Mouse (Mus musculus) stomach, postnatal 0 days (tissue): ENCODE data around the gene Cyb5rl. TPM values are rescaled to one million over a fixed set of nuclear protein-coding genes. Genes with fewer than 3 reads are reported as not detected.
A peak's percentile ranks its signal among the peaks of the same experiment; 100 is the strongest.

Experiments
- ATAC-seq: fragments of 200-750 bp; cut with Nextera tagmentation; 2 replicates; pipeline ENCODE4 v1.8.0; 2017; ENCODE audit not compliant: low FRiP score, low TSS enrichment
- DNase-seq: peaks from one replicate; pipeline ENCODE4 v3.0.0-alpha.2; 2016; ENCODE audit warnings: low spot score
- H3K27ac ChIP-seq: fragments of 300-500 bp; sonication (generic); replicated peaks from 2 replicates; pipeline ENCODE4 v1.5.1; 2014; ENCODE audit warnings: mild to moderate bottlenecking, control low read depth
- H3K27me3 ChIP-seq: fragments of 300-500 bp; sonication (generic); 2 replicates; pipeline ENCODE4 v1.6.1; 2014; ENCODE audit warnings: low read length; ENCODE audit not compliant: control insufficient read depth, insufficient read depth
- H3K36me3 ChIP-seq: fragments of 300-500 bp; sonication (generic); 2 replicates; pipeline ENCODE4 v1.6.1; 2014; ENCODE audit warnings: low read length, mixed read lengths; ENCODE audit not compliant: control insufficient read depth, insufficient read depth
- H3K4me1 ChIP-seq: fragments of 300-500 bp; sonication (generic); replicated peaks from 2 replicates; pipeline ENCODE4 v1.6.1; 2014; ENCODE audit warnings: antibody characterized with exemption; ENCODE audit not compliant: control insufficient read depth, insufficient read depth
- H3K4me2 ChIP-seq: fragments of 300-500 bp; sonication (generic); replicated peaks from 2 replicates; pipeline ENCODE4 v1.6.1; 2014; ENCODE audit warnings: low read depth, mild to moderate bottlenecking, control low read depth, moderate library complexity
- H3K4me3 ChIP-seq: fragments of 300-500 bp; sonication (generic); 2 replicates; pipeline ENCODE4 v1.5.1; 2014; ENCODE audit warnings: low read depth, low read length, control low read depth
- H3K9ac ChIP-seq: fragments of 300-500 bp; sonication (generic); 2 replicates; pipeline ENCODE4 v1.6.1; 2014; ENCODE audit warnings: mild to moderate bottlenecking, low read length, control low read depth, mixed read lengths
- H3K9me3 ChIP-seq: fragments of 300-500 bp; sonication (generic); 2 replicates; pipeline ENCODE4 v1.6.1; 2016; ENCODE audit warnings: low read length; ENCODE audit not compliant: control insufficient read depth
- CTCF ChIP-seq: IDR thresholded peaks from 2 replicates; pipeline ENCODE4 v1.5.1; 2016; ENCODE audit warnings: antibody characterized with exemption, low read depth, mild to moderate bottlenecking, moderate library complexity
- EP300 ChIP-seq: optimal IDR thresholded peaks from 2 replicates; pipeline ENCODE3; 2016; ENCODE audit warnings: antibody characterized with exemption
- WGBS: fragments of 180-500 bp; shearing (Covaris S2); extraction: QIAGEN DNeasy Blood & Tissue Kit; methylation state at CpG from one replicate; pipeline ENCODE4 v1.1.7; 2014; 5-methylcytosine and 5-hydroxymethylcytosine counted together
- polyA plus RNA-seq: library from polyadenylated mRNA; unstranded; fragments of >200 nt; fragmentation: Nextera tagmentation; extraction: Ambion mirVana; gene quantifications from 2 replicates; pipeline ENCODE4 v1.2.1, GENCODE M21; 2015

Cyb5rl gene
- polyA plus RNA-seq, 1 experiment from 2014 or later: 5.6 TPM

DNA sequence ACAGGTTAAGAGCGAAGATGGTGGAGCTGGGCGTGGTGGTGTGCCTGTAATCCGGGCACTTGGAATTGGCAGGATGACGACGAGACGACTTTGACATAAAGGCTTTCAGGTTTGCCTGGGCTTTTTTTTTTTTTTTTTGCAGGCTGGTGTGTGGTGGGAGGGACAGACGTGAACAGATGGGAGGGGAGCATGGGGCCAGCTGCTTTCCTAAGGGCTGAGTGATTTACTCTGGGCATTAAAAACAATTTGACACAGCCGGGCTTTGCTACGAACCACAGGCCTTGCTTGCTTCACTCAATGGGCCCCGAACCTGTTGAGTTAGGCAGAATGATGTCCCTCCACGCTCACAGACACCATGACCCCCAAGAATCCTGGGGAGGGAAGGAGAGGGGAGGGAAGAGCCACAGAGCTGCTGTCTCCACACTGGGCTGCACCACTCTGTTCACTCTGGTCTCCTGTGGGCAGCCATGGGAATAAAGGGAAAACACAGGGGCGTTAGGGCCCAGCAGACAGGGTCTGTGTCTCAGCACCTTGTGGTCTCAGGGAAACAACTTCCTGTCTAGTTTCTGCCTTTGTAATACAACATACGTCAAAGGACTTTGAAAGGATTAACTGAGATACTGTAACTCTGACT is 60.2 kb downstream of the Cyb5rl start:
- TF ChIP-seq CTCF: no peak
- TF ChIP-seq EP300: no peak
- no peak for DNase-seq
- no peaks in the 10 kb centered on the region for H3K9me3 ChIP-seq
- 52% methylated on average over 13 of the region's 13 CpGs for WGBS
- ATAC-seq: no peak
- no peaks in the 10 kb centered on the region for H3K36me3 ChIP-seq
- H3K4me2 ChIP-seq: no peak overlapping the region
- no peaks in the 10 kb centered on the region for H3K27me3 ChIP-seq
- H3K4me3 ChIP-seq: no peak overlapping the region
- H3K9ac ChIP-seq: no peak overlapping the region
- H3K27ac ChIP-seq: no peak overlapping the region
- H3K4me1 ChIP-seq: no peaks in the 10 kb centered on the region; the same call in 1 of the 2 replicates

DNA sequence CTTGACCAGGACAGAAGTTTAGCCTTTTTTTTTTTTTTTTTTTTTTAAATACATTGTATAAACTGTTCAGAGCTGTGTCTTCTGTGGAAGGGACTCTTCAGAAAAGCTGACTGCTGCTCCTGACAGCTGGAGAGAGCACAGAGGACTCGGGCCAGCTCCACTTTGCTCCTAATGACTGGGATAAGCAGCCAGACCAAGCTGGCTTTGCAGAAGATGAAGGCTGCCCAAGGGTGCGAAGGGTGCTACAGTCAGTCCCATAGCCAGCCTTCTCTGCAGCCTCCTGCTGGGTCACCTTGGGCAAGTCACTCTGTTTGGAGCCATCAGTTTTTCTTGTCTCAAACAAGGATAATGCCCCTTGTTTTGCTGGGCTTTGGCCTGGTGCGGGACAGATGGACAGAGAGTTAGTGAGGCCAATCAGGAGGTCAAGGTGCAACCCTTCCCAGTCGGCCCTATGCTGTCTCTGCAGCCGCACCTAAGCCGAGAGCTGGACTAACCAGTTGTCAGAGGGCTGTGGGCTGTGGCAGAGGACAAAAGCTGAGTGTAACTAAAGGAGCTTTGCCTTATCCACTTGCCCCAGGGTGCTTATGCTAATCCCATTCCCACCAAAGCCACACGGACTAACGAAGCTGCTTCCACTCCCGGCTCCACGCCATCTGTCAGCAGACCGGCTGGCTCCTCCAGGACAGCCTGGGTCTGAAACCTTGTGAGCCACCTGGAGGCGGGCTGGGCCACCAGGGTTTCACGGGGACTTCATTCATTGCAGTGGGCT is 61.3 kb downstream of the Cyb5rl start:
- Histone ChIP-seq H3K4me2 (no peak overlapping the region), H3K27me3 (no peaks in the 10 kb centered on the region), H3K9ac (no peak overlapping the region), H3K27ac (no peak overlapping the region; the same call in 1 of the 2 replicates), H3K4me1 (no peaks in the 10 kb centered on the region; the same call in 1 of the 2 replicates), H3K4me3 (no peak overlapping the region), H3K36me3 (no peaks in the 10 kb centered on the region), H3K9me3 (no peaks in the 10 kb centered on the region)
- TF ChIP-seq CTCF (no peak), EP300 (no peak)
- 45% methylated on average over 13 of the region's 13 CpGs for WGBS
- ATAC-seq: peak; percentile 49
- peak; percentile 60 for DNase-seq

DNA sequence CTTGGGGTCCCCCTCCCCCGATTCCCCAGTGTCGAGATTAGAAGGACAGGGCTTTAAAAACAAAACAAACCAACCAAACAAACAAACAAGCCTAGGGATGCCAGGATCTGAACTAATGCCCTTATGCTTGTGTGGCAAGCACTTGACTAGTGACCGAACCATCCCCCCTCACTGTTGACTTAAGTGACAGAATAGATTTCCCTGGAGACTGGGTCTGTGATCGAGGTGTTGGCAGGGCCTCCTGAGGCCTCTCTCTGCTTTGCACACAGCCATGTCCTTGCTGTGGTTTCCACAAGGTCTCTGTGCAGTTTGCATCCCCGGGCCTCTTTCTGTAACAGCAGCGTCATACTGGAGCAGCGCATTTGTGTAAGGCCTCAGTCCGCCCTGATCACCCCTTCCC is 62.6 kb downstream of the Cyb5rl start:
- no peaks in the 10 kb centered on the region for H3K36me3 ChIP-seq
- DNase-seq (no peak), ATAC-seq (0 out of 2 replicates have a peak, but pooled peaks have one; percentile 27)
- H3K27me3 ChIP-seq: no peaks in the 10 kb centered on the region
- 78% methylated on average over 8 of the region's 8 CpGs for WGBS
- no peak overlapping the region for H3K4me3 ChIP-seq
- no peaks in the 10 kb centered on the region for H3K9me3 ChIP-seq
- no peak overlapping the region for H3K27ac ChIP-seq
- H3K4me2 ChIP-seq: no peak overlapping the region
- H3K9ac ChIP-seq: no peak overlapping the region
- no peak for TF ChIP-seq CTCF
- TF ChIP-seq EP300: no peak
- no peaks in the 10 kb centered on the region for H3K4me1 ChIP-seq

DNA sequence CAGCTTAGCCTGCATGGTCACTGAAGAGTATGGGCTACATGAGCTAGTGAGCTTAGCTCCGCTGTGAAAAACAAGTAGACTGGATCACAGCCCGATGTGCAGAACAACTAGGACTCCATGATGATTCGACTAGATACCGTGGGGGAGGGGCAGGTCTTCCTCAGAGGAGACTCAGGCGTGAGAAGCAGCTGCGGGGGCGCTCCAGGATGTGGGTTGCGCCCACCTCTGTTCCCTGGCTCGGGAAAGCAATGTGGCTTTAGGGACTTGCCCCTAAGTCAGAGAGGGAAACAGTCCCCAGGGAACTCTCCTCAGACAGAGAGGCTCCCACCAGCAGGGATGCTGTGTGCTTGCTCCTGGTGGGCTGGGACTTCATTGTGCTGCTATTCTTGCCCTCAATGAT is 63.7 kb downstream of the Cyb5rl start:
- no peaks in the 10 kb centered on the region for H3K4me1 ChIP-seq
- H3K4me2 ChIP-seq: no peak overlapping the region
- 32% methylated on average over 9 of the region's 9 CpGs for WGBS
- no peaks in the 10 kb centered on the region for H3K9me3 ChIP-seq
- H3K4me3 ChIP-seq: no peak overlapping the region
- no peak for ATAC-seq
- no peaks in the 10 kb centered on the region for H3K36me3 ChIP-seq
- no peak for TF ChIP-seq EP300
- no peak for TF ChIP-seq CTCF
- DNase-seq: no peak
- no peak overlapping the region for H3K9ac ChIP-seq
- H3K27me3 ChIP-seq: no peaks in the 10 kb centered on the region
- no peak overlapping the region for H3K27ac ChIP-seq

DNA sequence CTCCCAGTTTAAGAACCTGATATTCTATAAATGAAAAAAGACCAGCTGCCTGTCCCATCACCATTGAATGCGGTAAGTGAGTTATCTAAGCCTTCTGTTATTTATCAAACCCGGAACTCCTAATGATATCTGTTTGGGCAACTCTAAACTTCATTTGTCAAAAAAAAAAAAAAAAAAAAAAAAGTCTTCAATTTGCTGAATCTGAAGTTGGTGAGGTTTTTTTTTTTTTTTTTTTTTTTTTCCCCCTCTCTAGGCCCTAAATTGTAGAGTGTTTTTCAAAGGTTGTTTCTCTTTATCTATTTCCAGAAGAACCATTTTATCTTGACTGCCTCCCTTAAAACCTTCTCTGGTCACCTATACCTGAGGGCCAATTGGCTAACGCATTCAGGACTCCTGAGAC is 68.1 kb downstream of the Cyb5rl start:
- ATAC-seq: no peak
- TF ChIP-seq EP300 (no peak), CTCF (no peak)
- Histone ChIP-seq H3K9ac (no peak overlapping the region), H3K4me1 (no peaks in the 10 kb centered on the region), H3K27ac (no peak overlapping the region), H3K4me2 (no peak overlapping the region), H3K36me3 (0 out of 2 replicates have a peak, but pooled peaks cover 6% of the 10 kb centered on the region), H3K9me3 (no peaks in the 10 kb centered on the region), H3K27me3 (no peaks in the 10 kb centered on the region), H3K4me3 (no peak overlapping the region)
- 78% methylated on average over 3 of the region's 3 CpGs for WGBS
- DNase-seq: no peak

DNA sequence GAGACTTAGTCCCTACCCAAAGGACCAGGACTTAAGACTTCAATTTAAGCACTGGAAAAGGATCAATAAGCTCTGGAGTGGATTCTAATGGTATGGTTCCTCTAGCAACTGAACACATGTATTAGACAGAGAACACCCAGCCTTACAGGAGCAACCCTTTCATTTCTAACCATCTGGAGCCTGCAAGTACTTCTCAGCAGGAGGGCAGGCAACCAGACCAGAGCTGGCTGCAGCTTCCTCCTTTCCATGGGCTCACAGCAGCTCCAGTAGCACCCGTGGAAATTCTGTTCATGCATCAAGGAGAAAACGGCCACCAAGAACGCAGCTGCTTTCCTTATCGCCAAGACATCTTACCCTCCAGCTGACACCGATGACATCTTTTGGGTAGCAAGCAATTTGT is 68.9 kb downstream of the Cyb5rl start:
- Histone ChIP-seq H3K27me3 (no peaks in the 10 kb centered on the region), H3K9me3 (no peaks in the 10 kb centered on the region), H3K27ac (no peak overlapping the region), H3K4me2 (no peak overlapping the region), H3K4me1 (no peaks in the 10 kb centered on the region; the same call in 1 of the 2 replicates), H3K36me3 (0 out of 2 replicates have a peak, but pooled peaks cover 6% of the 10 kb centered on the region), H3K9ac (no peak overlapping the region), H3K4me3 (no peak overlapping the region)
- no peak for ATAC-seq
- WGBS: 63% methylated on average over 5 of the region's 5 CpGs
- no peak for TF ChIP-seq CTCF
- no peak for TF ChIP-seq EP300
- no peak for DNase-seq
